Mouse (Mus musculus) kidney, embryonic 14.5 days (tissue): ENCODE results near the gene Gm7137. TPM values are rescaled to one million over a fixed set of nuclear protein-coding genes. Genes with fewer than 3 reads are reported as not detected.
"Not testable (repeated sequence)": the region's sequence is repeated elsewhere in the genome, so short reads cannot be mapped to it uniquely, and the experiment has no call there.

Experiments
- ATAC-seq: fragments of 200-750 bp; cut with Nextera tagmentation; 2 replicates; pipeline ENCODE4 v1.8.0; 2017; ENCODE audit warnings: moderate number of reproducible peaks, mild to moderate bottlenecking, moderate TSS enrichment, moderate library complexity; ENCODE audit not compliant: low FRiP score, low TSS enrichment
- H3K27ac ChIP-seq: fragments of 300-500 bp; sonication (generic); 2 replicates; pipeline ENCODE4 v1.5.1; 2014; ENCODE audit warnings: low read depth, mild to moderate bottlenecking, low read length, moderate library complexity, mixed read lengths
- H3K27me3 ChIP-seq: fragments of 300-500 bp; sonication (generic); 2 replicates; pipeline ENCODE4 v1.6.1; 2014; ENCODE audit warnings: mild to moderate bottlenecking, low read length; ENCODE audit not compliant: control insufficient read depth, insufficient read depth
- H3K36me3 ChIP-seq: fragments of 300-500 bp; sonication (generic); 2 replicates; pipeline ENCODE4 v1.6.1; 2014; ENCODE audit warnings: low read length, mixed read lengths; ENCODE audit not compliant: control insufficient read depth, insufficient read depth
- H3K4me1 ChIP-seq: fragments of 300-500 bp; sonication (generic); 2 replicates; pipeline ENCODE4 v1.6.1; 2014; ENCODE audit warnings: low read length, mixed read lengths; ENCODE audit not compliant: control insufficient read depth, insufficient read depth
- H3K4me2 ChIP-seq: fragments of 300-500 bp; sonication (generic); replicated peaks from 2 replicates; pipeline ENCODE4 v1.6.1; 2014; ENCODE audit warnings: low read depth, mild to moderate bottlenecking, low read length
- H3K4me3 ChIP-seq: fragments of 300-500 bp; sonication (generic); 2 replicates; pipeline ENCODE4 v1.5.1; 2014; ENCODE audit warnings: mild to moderate bottlenecking, low read length
- H3K9ac ChIP-seq: fragments of 300-500 bp; sonication (generic); 2 replicates; pipeline ENCODE4 v1.6.1; 2014; ENCODE audit warnings: low read depth, mild to moderate bottlenecking, low read length, moderate library complexity
- H3K9me3 ChIP-seq: fragments of 300-500 bp; sonication (generic); 2 replicates; pipeline ENCODE4 v1.6.1; 2016; ENCODE audit warnings: low read length; ENCODE audit not compliant: control insufficient read depth
- WGBS: fragments of 180-500 bp; shearing (Covaris S2); extraction: QIAGEN DNeasy Blood & Tissue Kit; methylation state at CpG from one replicate; pipeline ENCODE4 v1.1.7; 2014; 5-methylcytosine and 5-hydroxymethylcytosine counted together
- polyA plus RNA-seq: library from polyadenylated mRNA; unstranded; fragments of >200 nt; fragmentation: Nextera tagmentation; extraction: Ambion mirVana; gene quantifications from 2 replicates; pipeline ENCODE4 v1.2.1, GENCODE M21; 2014

The Gm7137 gene
- polyA plus RNA-seq, 1 experiment from 2014 or later: not detected

GRCm38 (mm10) chr10:77771225-77771624, 16.8 kb downstream of the Gm7137 start, which contains the start of gene Gm3238:
TSS of gene Gm3238 (minus strand) at chr10:77771325.
- H3K27ac ChIP-seq, H3K36me3 ChIP-seq, H3K4me3 ChIP-seq, H3K9ac ChIP-seq, H3K4me2 ChIP-seq, H3K9me3 ChIP-seq, ATAC-seq, H3K4me1 ChIP-seq, H3K27me3 ChIP-seq: not testable (repeated sequence)
- WGBS: 82% methylated on average over 1 of the region's 1 CpGs

GRCm38 (mm10) chr10:77769727-77770126, 18.3 kb downstream of the Gm7137 start:
- no peak for ATAC-seq
- Histone ChIP-seq H3K27ac (no peak overlapping the region), H3K4me2 (no peak overlapping the region), H3K4me3 (no peak overlapping the region), H3K9me3 (no peaks in the 10 kb centered on the region), H3K36me3 (no peaks in the 10 kb centered on the region), H3K4me1 (no peaks in the 10 kb centered on the region), H3K9ac (no peak overlapping the region), H3K27me3 (no peaks in the 10 kb centered on the region)
- 65% methylated on average over 1 of the region's 1 CpGs for WGBS

- H3K27me3 ChIP-seq, H3K4me3 ChIP-seq, H3K36me3 ChIP-seq, H3K27ac ChIP-seq, H3K9ac ChIP-seq, H3K4me2 ChIP-seq, H3K4me1 ChIP-seq, H3K9me3 ChIP-seq, ATAC-seq: not testable (repeated sequence)
- WGBS: no CpG with 5 or more reads among the region's 1 CpGs
These were observed 28.4 kb downstream of the Gm7137 start, which contains the start of gene Gm3233 for GRCm38 (mm10) chr10:77759582-77759981. TSS of gene Gm3233 (minus strand) at chr10:77759682.

- H3K4me1 ChIP-seq: no peaks in the 10 kb centered on the region
- no peak for ATAC-seq
- H3K9ac ChIP-seq: no peak overlapping the region
- H3K4me2 ChIP-seq: no peak overlapping the region
- no peak overlapping the region for H3K27ac ChIP-seq
- H3K27me3 ChIP-seq: no peaks in the 10 kb centered on the region
- no peaks in the 10 kb centered on the region for H3K36me3 ChIP-seq
- H3K4me3 ChIP-seq: no peak overlapping the region
- no peaks in the 10 kb centered on the region for H3K9me3 ChIP-seq
These were observed 34.6 kb downstream of the Gm7137 start for GRCm38 (mm10) chr10:77753448-77753847.

- H3K27ac ChIP-seq, H3K36me3 ChIP-seq, ATAC-seq, H3K9ac ChIP-seq, H3K27me3 ChIP-seq, H3K4me3 ChIP-seq, H3K4me1 ChIP-seq, H3K4me2 ChIP-seq, H3K9me3 ChIP-seq: not testable (repeated sequence)
- 60% methylated on average over 3 of the region's 3 CpGs for WGBS
These were observed 35.7 kb downstream of the Gm7137 start for GRCm38 (mm10) chr10:77752312-77752711.

GRCm38 (mm10) chr10:77751254-77751653, 36.7 kb downstream of the Gm7137 start, which contains the start of gene Gm9736:
TSS of gene Gm9736 (minus strand) at chr10:77751354.
- H3K36me3 ChIP-seq: not testable (repeated sequence)
- 60% methylated on average over 1 of the region's 1 CpGs for WGBS

GRCm38 (mm10) chr10:77750686-77751085, 37.3 kb downstream of the Gm7137 start:
- WGBS: 73% methylated on average over 1 of the region's 1 CpGs

More at GRCm38 (mm10) chr10:77751254-77751653, 36.7 kb downstream of the Gm7137 start, which contains the start of gene Gm9736:
- H3K4me2 ChIP-seq, H3K27ac ChIP-seq, H3K4me3 ChIP-seq, H3K9me3 ChIP-seq, H3K27me3 ChIP-seq, H3K4me1 ChIP-seq, ATAC-seq, H3K9ac ChIP-seq: not testable (repeated sequence)

GRCm38 (mm10) chr10:77741924-77742688, 45.9 kb downstream of the Gm7137 start, which contains the start of gene Gm18596:
TSS of gene Gm18596 (minus strand) at chr10:77742638.
- not testable (repeated sequence) for H3K9me3 ChIP-seq, H3K4me2 ChIP-seq, H3K4me1 ChIP-seq, H3K4me3 ChIP-seq, H3K27me3 ChIP-seq, ATAC-seq, H3K27ac ChIP-seq, H3K36me3 ChIP-seq, H3K9ac ChIP-seq
- 55% methylated on average over 4 of the region's 5 CpGs for WGBS

More at GRCm38 (mm10) chr10:77750686-77751085, 37.3 kb downstream of the Gm7137 start:
- H3K9me3 ChIP-seq, H3K36me3 ChIP-seq, H3K4me1 ChIP-seq, H3K4me3 ChIP-seq, H3K27me3 ChIP-seq, H3K4me2 ChIP-seq, H3K9ac ChIP-seq, H3K27ac ChIP-seq, ATAC-seq: not testable (repeated sequence)

GRCm38 (mm10) chr10:77738929-77739328, 49.1 kb downstream of the Gm7137 start:
- Histone ChIP-seq H3K4me2 (no peak overlapping the region), H3K36me3 (no peaks in the 10 kb centered on the region), H3K4me1 (no peaks in the 10 kb centered on the region), H3K27me3 (no peaks in the 10 kb centered on the region), H3K27ac (no peak overlapping the region), H3K9ac (no peak overlapping the region), H3K9me3 (peaks cover 9% of the 10 kb centered on the region; the same call in 1 of the 2 replicates), H3K4me3 (no peak overlapping the region)
- ATAC-seq: no peak
- WGBS: 89% methylated on average over 4 of the region's 4 CpGs
